Mouse (Mus musculus) bone marrow macrophage, adult 2 months (primary cell): ENCODE data around the gene Fgf22.

Source experiments
- CTCF ChIP-seq: IDR thresholded peaks from 2 replicates; pipeline ENCODE4 v1.5.1; 2012; ENCODE audit warnings: low read depth, mild to moderate bottlenecking, low read length, moderate library complexity
- POLR2A ChIP-seq: IDR thresholded peaks from 2 replicates; pipeline ENCODE4 v1.6.1; 2012; ENCODE audit warnings: mild to moderate bottlenecking, low read depth, low read length, borderline replicate concordance

DNA sequence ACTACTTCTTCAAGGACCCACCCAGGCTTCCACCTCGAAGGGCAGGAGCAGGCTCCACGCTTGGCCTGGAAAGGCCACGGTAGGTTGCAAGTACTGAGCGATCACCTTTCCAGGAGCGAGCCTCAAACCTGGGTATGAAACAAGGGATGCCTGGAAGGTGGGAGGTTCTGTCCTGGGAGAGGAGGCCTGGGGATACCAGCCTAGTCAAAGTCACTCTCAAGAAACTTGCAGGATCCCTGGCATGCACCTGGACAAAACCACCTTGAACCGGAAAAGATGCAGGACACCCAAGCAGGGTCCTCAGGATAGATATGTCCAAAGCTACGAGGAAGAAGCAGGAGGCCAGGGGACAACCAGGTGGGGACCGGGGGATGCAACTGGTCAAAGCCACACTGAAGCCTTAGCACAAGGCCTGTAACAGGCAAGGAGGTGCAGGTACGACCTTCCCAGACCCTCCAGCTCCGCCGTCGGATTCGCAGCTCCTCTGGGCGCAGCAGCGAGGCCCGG, 11.2 kb downstream of the Fgf22 start:
- TF ChIP-seq POLR2A (no peak), CTCF (no peak)
